Mouse (Mus musculus) CD4-positive, CD25-positive, alpha-beta regulatory T cell, adult 2 months (primary cell): ENCODE results near the gene Hagh.

ENCODE experiments used
- DNase-seq: peaks from one replicate; pipeline ENCODE4 v3.0.0-alpha.2; 2012; ENCODE audit warnings: low read depth, low spot score

Hagh gene

GRCm38 (mm10) chr17:24839842-24840241 lies at the start of gene Hagh:
TSS of gene Hagh (plus strand) at chr17:24840143.
- no peak for DNase-seq

- DNase-seq: no peak
Observed at GRCm38 (mm10) chr17:24792190-24792589, 47.8 kb upstream of the Hagh start.

GRCm38 (mm10) chr17:24794791-24795190 lies 45.2 kb upstream of the Hagh start:
- DNase-seq: no peak

GRCm38 (mm10) chr17:24796969-24797368 lies 43.0 kb upstream of the Hagh start:
- DNase-seq: no peak

- no peak for DNase-seq
Observed at GRCm38 (mm10) chr17:24798229-24798628, 41.7 kb upstream of the Hagh start.

- DNase-seq: no peak
Observed at GRCm38 (mm10) chr17:24799476-24799875, 40.5 kb upstream of the Hagh start.

- no peak for DNase-seq
Observed at GRCm38 (mm10) chr17:24800524-24800923, 39.4 kb upstream of the Hagh start.

- DNase-seq: peak; percentile 76
Observed at GRCm38 (mm10) chr17:24803952-24804951, 35.7 kb upstream of the Hagh start, which contains the start of gene Meiob. TSS of gene Meiob (plus strand) at chr17:24804289.

GRCm38 (mm10) chr17:24811211-24811610 lies 28.7 kb upstream of the Hagh start:
- DNase-seq: no peak

GRCm38 (mm10) chr17:24812215-24812614 lies 27.7 kb upstream of the Hagh start:
- DNase-seq: no peak

GRCm38 (mm10) chr17:24815256-24815655 lies 24.7 kb upstream of the Hagh start:
- DNase-seq: no peak

- DNase-seq: peak; percentile 28
Observed at GRCm38 (mm10) chr17:24817503-24817902, 22.4 kb upstream of the Hagh start.

GRCm38 (mm10) chr17:24818172-24818571 lies 21.8 kb upstream of the Hagh start:
- no peak for DNase-seq

GRCm38 (mm10) chr17:24819469-24819868 lies 20.5 kb upstream of the Hagh start:
- DNase-seq: no peak

GRCm38 (mm10) chr17:24821351-24822280 lies 18.3 kb upstream of the Hagh start:
- DNase-seq: no peak

GRCm38 (mm10) chr17:24840341-24840740 lies 398 bp downstream of the Hagh start:
- DNase-seq: no peak

- peak; percentile 71 for DNase-seq
Observed at GRCm38 (mm10) chr17:24841133-24841532, 1.2 kb downstream of the Hagh start.

- no peak for DNase-seq
Observed at GRCm38 (mm10) chr17:24842631-24843030, 2.7 kb downstream of the Hagh start.

- no peak for DNase-seq
Observed at GRCm38 (mm10) chr17:24844525-24844924, 4.6 kb downstream of the Hagh start.

- no peak for DNase-seq
Observed at GRCm38 (mm10) chr17:24847386-24847785, 7.4 kb downstream of the Hagh start.

- no peak for DNase-seq
Observed at GRCm38 (mm10) chr17:24848600-24849031, 8.7 kb downstream of the Hagh start.

- no peak for DNase-seq
Observed at GRCm38 (mm10) chr17:24849733-24850064, 9.8 kb downstream of the Hagh start.
